Mouse (Mus musculus) lung, embryonic 15.5 days (tissue): ENCODE data around the gene Krtap5-1. TPM values are rescaled to one million over a fixed set of nuclear protein-coding genes. Genes with fewer than 3 reads are reported as not detected.

Source experiments
- polyA plus RNA-seq: library from polyadenylated mRNA; unstranded; fragments of >200 nt; fragmentation: Nextera tagmentation; extraction: Ambion mirVana; gene quantifications from 2 replicates; pipeline ENCODE4 v1.2.1, GENCODE M21; 2015

Gene Krtap5-1
- polyA plus RNA-seq, 1 experiment from 2014 or later, result not detected

Other genes starting within 250 kb of the Krtap5-1 start
- gene Mob2, start 236.1 kb downstream of the Krtap5-1 start, polyA plus RNA-seq, result 74.7 and 80.1 TPM in 2 replicates
- 2.5 and 2.7 TPM in 2 replicates for gene Dusp8, start 201.3 kb downstream of the Krtap5-1 start, polyA plus RNA-seq
- gene Gm45618, start 176.4 kb downstream of the Krtap5-1 start, polyA plus RNA-seq, result not detected in 2 replicates
- gene Gm39115, start 161.1 kb downstream of the Krtap5-1 start, polyA plus RNA-seq, result not detected in 2 replicates
- gene Gm45337, start 152.5 kb downstream of the Krtap5-1 start, polyA plus RNA-seq, result not detected in 2 replicates
- gene Gm29735, start 140.0 kb downstream of the Krtap5-1 start, polyA plus RNA-seq, result not detected in 2 replicates
- not detected in 2 replicates for gene Gm4553, start 131.4 kb downstream of the Krtap5-1 start, polyA plus RNA-seq
- not detected in 2 replicates for gene Krtap5-2, start 121.1 kb downstream of the Krtap5-1 start, polyA plus RNA-seq
- not detected in 2 replicates for gene Gm10153, start 106.7 kb downstream of the Krtap5-1 start, polyA plus RNA-seq
- gene Krtap5-3, start 95.8 kb downstream of the Krtap5-1 start, polyA plus RNA-seq, result not detected in 2 replicates
- gene Gm7579, start 85.3 kb downstream of the Krtap5-1 start, polyA plus RNA-seq, result not detected in 2 replicates
- gene Krtap5-5, start 67.1 kb downstream of the Krtap5-1 start, polyA plus RNA-seq, result not detected in 2 replicates
- not detected in 2 replicates for gene Gm40460, start 56.0 kb downstream of the Krtap5-1 start, polyA plus RNA-seq
- not detected in 2 replicates for gene Gm2431, start 38.8 kb downstream of the Krtap5-1 start, polyA plus RNA-seq
- not detected in 2 replicates for gene Gm4559, start 22.8 kb downstream of the Krtap5-1 start, polyA plus RNA-seq
- not detected in 2 replicates for gene Krtap5-4, start 6.4 kb upstream of the Krtap5-1 start, polyA plus RNA-seq
- gene Ifitm10, start 76.6 kb upstream of the Krtap5-1 start, polyA plus RNA-seq, result 5.4 and 5.7 TPM in 2 replicates
- 0.39 and 0.72 TPM in 2 replicates for gene Gm49369, start 85.5 kb upstream of the Krtap5-1 start, polyA plus RNA-seq
- 272 and 299 TPM in 2 replicates for gene Ctsd, start 90.9 kb upstream of the Krtap5-1 start, polyA plus RNA-seq
- 0.34 and 0.87 TPM in 2 replicates for gene Syt8, start 137.7 kb upstream of the Krtap5-1 start, polyA plus RNA-seq
- gene Tnni2, start 144.7 kb upstream of the Krtap5-1 start, polyA plus RNA-seq, result 2.4 and 7.4 TPM in 2 replicates
- 125 and 130 TPM in 2 replicates for gene Lsp1, start 163.7 kb upstream of the Krtap5-1 start, polyA plus RNA-seq
- 2.5 and 5.1 TPM in 2 replicates for gene Tnnt3, start 201.7 kb upstream of the Krtap5-1 start, polyA plus RNA-seq
- 22.8 and 28.3 TPM in 2 replicates for gene Mrpl23, start 235.6 kb upstream of the Krtap5-1 start, polyA plus RNA-seq